Mouse (Mus musculus) adrenal gland, postnatal 36 days (tissue): ENCODE data around the gene Synpo2. TPM values are rescaled to one million over a fixed set of nuclear protein-coding genes. Genes with fewer than 3 reads are reported as not detected.

ENCODE experiments used
- DNase-seq, 2 experiments: peaks; one replicate each; pipeline ENCODE4 v3.0.0; 2021; ENCODE audit warnings: mixed read lengths in 1 of 2
- total RNA-seq, 2 experiments: library from RNA; stranded (reverse); gene quantifications; 2 replicates each; pipeline ENCODE4 v1.2.3; 2021

Gene Synpo2
- total RNA-seq, 2 experiments from 2014 or later: 6.3 to 11.5 TPM

DNA sequence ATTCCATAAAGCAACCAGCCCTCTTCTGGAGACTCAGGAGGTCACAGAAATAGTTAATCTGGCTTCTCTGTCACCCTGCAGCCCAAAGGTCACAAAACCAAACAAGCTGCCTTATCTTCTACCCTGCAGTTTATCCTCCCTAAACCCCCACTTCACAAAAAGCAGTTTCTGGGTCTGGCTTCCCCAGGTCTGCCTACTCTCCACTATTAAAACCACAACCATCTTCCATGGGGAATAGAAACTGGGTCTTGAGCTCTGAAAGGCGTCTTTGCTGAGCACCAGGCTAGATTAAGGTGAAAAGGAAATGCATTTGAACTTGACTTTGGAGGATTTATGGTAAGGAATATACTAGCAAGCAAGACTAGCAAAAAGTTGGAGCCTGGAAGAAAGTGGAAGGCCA, 71.8 kb downstream of the Synpo2 start:
- DNase-seq: no peak

DNA sequence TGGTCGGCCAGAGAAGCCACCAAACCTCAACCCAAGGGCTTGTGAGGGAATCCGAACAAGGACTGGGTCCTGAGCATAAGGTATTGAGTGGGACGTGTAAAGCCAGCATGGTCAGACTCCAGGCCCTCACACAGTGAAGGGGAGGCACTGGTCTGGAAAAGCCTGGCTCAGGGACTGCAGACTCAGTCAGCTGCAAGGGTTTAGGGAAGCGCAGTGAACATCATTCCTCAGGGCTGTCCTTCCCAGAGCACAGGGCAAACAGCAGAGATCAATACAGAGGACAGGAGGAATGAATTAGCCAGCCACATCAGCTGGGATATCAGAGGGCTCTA, 72.8 kb downstream of the Synpo2 start:
- DNase-seq: no peak

DNA sequence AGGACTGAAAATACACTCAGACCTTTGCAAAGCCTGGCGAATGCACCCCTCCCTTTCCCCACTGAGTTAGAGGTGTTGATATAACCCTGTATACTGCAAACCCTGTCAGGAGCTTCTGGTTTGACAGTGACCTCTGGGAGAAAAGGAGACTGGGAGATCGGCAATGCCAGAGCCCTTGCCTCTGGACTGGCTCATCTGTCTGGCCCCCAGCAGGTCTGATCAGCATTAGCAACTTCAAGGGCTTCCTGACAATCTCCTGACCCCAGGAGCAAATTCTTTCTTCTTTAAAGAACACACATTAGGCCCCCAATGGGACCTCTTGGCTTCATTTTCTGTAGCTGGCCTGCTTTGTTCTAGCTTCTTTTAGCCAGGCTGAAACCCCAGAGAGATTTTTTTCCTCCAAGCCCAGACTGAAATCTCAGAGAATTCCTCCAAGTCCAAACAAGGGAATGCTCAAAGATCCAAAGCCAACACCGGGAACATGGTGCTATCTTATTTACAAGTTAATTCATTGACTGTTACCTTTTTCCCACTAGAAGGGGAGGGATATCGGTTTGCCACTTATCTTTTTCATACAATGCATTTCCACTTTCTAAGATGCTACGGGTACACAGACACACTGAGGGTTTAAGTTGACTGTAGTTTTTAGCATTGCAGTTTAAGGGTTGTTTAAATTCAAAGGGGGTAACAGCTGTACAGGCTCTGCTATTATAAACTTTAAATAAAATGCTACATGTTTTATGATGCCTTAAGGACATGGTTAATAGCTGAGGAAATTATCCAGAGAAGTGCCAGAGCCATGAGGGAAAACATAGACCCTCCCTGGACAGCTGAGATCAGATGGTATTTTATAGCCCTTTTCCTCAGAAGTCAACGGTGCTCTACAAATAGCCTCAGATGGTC, 73.4 kb downstream of the Synpo2 start:
- no peak for DNase-seq

DNA sequence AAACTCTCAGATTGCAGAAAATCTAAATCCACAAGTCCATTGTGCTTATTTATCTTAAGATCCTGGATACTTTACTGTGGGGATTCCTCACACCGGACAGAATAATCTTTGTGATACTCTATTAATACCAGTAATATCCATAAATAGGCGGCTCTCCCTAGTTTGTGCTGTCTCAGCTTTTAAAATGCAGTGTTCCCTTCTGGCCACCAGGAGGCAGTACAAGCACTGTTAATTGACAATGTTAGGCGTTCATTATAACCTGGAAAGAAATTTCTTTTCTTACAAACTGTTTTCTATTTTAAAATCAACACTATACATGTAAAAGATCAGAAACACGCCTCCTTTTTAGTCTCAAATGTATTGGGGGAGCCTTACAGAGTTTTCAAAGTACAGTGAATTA, 75.2 kb downstream of the Synpo2 start:
- DNase-seq: peak; percentile 9 to 41

DNA sequence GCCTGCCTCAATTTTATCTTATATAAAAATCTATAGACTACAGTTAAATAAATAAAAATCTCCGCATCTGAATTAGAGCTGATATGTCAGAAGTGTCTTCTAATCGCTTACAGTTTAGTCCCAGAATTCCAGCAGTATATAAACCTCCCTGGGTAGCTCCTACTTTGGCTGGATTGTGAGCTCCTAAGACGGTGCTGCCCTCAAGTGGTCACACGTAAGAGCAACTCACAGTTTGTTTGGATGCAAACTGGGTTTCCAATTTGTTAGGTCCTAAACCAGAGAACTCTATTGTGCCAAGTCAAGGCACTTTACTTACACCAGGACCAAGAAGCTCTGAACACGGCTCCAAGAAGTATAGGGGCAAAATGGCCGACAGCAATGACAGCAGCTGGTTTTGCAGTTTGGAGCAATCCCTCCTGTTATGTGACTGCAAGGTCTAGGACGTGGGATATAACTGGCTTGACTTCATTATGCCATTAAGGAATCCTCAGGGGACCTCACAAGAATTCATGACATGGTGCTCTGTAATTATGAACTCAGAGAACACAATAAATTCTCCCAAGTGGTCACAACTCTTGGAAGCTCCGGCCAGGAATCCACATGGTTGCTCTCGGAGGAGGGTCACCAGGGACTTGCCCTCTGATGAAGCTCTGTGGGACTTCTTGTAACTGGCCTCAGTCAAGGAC, 76.7 kb downstream of the Synpo2 start:
- DNase-seq: peak; percentile 59 to 78

DNA sequence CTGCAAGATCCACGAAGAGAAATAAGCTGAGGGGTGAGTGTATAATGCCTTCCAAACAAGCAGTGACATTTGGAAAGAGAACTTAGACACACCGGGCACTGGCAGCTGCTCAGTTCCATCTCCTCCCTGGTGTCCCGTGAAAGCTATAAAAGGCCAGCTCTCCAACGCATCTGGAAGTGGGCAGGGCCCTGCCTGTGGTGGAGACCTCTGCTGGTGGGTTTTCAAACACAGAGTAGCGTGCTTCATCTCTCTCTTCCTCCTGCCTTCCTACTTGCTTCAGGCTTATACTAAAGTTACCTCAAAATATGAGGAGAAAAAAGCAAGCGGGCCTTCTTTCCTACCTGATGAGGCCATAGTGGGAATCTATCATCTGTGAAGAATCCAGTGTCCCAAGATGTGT, 77.4 kb downstream of the Synpo2 start:
- DNase-seq: peak; percentile 31 to 46

DNA sequence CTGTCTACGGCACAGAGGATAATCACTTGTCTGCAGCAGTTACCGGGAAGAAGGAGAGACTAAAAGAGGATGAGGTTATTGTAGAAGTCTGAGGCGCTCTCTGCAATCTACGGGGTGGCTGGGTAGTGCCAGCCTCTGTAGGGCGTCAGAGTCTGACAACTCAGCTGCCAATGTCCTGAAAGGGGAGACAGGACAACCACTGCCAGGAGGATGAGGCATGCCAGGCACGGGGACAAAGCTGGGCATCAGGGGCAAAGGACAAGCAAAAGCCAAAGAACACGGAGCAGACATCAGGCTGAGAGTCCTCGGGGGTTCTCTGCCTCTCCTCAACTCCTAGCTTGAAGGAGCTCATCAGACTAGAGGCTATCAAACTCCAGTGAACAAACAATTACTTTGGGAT, 82.6 kb downstream of the Synpo2 start:
- no peak for DNase-seq

DNA sequence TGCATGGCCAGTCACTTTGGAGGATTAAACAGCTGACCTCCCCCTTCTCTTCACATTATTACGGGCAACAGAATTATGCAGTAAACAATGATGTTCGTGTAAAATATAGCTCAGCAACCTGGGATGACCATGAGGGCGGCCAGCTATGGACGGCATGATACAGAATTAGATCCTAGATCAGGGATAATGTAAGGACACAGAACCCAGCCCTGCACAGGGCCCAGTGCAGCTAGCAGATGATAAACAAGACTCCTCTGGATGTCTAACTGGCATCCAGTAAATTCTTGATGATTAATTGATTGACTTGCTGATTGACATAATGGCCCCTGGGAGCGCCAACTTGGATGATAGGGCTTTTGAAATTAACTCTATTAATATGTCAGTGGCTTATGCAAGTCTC, 83.0 kb downstream of the Synpo2 start:
- DNase-seq: no peak

DNA sequence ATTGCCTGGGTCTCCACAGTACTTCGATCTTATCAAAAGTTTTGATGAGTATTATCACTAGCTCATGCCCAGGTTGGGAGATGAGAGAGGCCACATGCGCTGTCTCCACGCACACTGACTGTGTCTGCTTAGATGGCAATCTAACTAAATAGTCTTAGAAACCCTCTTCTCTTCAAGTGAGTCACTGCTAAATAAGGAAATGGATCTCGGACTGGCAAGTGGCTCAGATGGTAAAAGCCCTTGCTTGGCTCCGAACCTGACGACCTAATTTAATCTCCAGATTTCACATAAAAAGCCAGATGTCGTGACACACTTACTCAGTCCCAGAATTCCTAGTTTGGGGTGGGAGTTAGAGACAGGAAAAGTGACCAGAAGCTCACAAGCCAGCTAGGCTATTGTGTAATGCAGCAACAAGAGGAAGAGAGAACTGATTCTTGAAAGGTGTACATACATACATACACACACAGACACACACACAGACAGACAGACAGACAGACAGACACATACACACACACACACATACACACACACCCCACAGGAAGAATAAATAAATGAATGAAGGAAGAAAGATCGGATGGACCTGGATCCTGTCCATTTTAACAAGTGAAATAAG, 85.3 kb downstream of the Synpo2 start:
- DNase-seq: no peak

DNA sequence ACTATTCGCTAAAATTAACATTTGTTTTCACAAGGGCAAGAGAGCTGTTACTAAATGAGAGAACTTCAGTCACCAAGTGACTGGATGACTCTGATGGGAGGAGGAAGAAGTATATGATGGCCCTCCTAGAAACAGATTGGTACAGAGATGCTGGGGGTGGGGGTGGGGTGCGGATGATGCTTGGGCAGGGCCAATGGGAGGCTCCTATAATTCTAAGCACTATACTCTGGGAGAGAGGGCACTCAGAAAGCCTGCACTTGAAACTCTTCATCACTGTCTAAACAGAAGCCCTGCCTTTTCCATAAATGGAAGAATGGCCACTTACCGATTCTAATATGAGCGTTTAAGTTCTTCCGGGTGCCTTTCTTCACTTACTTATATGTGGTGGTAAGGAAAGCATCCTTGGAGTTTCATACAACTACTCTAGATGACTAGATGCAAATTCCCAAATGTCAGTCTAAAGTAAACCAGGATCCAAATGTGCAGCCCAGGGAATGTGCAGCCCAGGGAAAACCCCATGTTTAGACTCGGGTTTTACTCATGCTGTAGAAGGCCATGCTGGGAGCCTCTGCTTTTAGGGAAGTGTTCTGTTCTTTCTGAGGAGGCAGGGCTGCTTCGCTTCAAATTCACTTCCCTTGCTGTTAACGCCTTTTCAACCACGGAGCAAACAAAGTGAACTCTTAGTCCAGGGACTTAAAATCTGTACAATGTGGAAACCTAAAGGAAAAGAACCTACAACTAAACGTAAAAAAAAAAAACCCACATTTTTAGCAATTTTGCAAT, 86.4 kb downstream of the Synpo2 start:
- DNase-seq: no peak

DNA sequence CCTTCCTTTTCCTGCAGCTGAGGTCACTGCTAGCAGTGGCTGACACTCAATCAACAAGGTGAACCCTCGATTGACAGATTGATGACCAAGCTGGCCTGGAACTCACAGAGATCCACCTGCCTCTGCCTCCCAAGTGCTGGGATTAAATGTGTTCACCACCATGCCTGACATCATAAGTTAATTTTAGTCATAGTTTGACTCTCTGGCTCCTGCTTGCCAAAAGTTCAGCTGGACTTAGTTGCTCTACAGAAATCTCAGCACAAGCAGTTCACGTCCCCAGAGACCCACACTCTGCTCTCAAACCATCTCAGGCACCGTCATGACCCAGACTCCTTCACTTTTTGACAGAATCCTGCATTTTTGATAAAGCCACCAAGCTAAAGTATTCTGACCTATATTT, 87.3 kb downstream of the Synpo2 start:
- DNase-seq: no peak

DNA sequence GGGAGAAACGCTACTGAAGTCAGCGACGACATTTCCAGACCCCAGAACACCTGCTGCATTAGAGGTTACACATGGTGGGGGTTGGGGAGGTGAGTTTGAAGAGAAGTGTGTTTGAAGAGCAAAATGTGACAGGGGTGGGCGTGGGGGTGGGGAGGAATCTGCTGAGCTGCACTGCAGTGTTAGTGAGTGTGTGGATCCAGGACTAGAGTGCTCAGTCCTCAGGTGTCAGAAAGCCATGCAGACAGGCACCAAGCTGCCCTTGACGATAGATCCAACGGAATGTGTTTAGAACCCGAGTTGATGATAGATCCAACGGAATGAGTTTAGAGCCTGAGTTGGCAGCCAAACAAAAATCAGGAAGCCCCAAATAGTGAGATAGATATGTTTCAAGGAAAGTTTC, 89.4 kb downstream of the Synpo2 start:
- no peak for DNase-seq

DNA sequence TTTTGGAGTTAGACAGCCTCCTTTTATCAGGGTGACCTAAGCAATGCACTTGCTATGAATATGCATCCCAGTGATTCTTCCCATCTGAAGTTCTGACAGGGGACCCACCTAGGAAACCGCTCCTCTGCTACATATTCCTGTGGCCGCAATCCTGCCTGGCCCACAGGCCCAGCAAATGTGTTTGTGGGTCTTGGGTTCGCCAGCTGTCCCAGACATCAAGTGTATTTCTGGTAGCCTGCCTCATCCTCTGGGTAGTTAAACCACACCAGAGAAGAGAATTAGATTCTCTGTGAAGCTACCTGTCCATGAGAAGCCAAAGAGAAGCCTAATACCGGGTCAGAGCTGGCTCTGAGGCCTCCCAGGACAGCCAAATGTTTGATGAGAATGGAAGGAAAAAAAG, 90.0 kb downstream of the Synpo2 start:
- no peak for DNase-seq

DNA sequence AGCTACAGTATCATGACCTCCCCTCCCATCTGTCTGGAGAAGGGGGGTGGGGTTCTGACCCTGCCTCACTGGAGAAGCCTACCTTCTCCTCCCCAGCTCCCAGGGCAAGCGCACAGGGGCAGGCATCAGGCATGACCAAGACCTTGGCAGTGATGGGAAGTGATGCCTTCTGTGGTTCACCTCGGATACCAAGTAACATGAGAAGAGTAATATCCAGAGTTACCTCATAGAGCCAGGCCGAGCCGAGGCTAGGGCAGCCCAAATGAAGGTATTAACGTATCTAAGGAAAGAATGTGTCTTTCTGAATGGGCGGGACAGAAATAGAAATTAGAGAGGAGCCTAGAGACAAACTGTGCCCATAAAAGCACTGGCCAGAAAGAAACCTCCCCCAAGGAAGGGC, 92.5 kb downstream of the Synpo2 start:
- no peak for DNase-seq

DNA sequence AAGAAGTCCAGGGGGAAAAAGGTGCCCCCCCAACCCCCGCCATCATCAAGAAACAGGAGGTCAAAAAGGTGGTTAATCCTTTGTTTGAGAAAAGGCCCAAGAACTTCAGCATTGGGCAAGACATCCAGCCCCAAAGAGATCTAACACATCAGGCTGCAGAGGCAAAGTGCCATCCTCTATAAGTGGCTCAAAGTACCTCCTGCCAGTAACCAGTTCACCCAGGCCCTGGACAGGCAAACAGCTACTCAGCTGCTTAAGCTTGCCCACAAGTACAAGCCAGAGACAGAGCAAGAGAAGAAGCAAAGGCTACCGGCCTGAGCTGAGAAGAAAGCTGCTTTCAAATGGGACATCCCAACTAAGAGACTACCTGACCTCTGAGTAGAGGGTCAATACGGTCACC, 93.7 kb downstream of the Synpo2 start:
- DNase-seq: no peak

DNA sequence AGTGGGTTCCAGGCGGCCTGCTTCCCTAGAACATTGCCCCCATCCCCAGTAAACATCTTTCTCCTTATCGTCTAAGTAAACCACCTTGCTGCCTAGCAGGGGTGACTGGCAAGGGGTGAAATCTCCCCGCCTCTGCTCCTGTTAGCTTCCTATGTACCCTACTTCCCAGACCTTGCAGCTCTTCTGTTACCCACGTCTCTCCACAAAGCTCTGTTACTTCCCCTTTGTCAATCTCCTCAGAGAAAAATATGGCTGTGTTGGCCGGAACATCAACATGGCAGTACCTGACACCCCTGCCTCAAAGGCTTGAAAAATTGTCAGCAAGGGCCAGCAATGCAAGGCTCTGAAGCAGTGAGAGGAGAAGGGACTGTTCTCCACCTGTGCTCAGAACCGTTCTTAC, 94.9 kb downstream of the Synpo2 start:
- no peak for DNase-seq

DNA sequence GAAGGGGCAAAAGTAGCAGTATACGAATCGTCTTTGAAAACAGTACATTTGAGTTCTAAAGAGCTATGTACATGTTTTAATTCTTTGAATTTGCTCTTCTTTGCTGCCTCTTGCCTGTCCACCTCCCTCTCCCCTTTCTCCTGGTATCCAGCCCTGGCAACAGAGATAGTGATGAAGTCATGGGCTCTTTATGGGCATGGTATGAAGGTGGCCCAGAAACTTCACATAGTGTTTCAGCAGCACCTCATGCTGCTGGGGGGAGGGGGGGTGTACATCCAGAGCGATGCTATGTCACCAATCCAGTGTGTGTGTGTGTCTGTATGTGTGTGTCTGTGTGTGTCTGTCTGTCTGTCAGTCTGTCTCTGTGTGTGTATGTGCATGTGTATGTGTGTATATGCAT, 95.8 kb downstream of the Synpo2 start:
- DNase-seq: no peak

DNA sequence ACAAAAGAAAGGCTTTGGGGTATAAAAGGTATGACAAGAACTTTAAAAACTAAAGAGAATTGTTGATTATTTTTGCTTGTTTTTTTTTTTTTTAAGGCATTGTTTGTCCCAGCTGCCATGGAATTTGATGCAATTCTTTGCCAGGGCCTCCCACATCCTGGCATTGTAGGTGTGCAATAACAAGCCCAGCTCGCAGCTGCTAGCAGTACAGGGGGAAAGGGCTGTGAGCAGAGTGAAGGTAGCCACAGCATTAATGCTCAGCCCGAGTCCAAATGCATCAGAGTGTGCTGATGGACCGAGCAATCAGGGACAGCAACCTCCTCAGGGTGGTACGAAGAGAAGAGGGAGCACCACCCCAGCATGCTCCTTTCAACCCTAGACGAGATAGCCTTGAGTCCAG, 96.3 kb downstream of the Synpo2 start:
- DNase-seq: no peak

DNA sequence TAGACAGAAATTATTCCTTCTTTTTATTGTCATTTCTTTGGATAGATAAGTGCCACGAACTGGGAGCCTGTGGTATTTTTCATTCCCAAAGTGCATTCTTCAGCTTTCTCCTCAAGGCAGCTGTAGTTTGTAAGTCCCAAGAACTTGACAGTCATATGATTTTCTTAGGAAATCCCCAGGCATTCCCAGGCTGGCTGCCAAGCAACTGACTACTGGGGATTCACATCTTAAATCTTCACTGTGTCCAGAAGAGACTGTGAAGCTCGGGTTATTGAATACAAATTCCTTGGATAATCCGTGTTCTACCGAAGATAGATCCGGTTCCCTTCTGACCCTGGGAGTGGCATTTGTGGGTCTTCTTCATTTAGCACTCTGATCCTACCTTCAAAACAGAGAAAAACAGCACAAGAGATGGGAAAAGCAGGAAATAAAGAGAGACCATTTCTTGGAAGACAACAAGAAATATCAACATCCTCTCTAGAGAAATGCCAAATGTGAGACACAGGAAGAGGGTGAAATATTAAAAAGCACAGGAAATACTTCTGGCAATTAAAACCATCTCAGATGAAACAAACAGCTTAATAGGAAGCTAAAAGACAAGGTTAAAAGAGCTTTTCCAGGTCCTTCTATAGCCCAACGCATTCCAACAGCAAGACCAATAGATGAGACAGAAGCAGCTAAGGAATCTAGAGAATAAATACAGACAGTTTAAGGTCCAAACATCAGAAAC, 97.5 kb downstream of the Synpo2 start:
- DNase-seq: peak; percentile 79 to 86

DNA sequence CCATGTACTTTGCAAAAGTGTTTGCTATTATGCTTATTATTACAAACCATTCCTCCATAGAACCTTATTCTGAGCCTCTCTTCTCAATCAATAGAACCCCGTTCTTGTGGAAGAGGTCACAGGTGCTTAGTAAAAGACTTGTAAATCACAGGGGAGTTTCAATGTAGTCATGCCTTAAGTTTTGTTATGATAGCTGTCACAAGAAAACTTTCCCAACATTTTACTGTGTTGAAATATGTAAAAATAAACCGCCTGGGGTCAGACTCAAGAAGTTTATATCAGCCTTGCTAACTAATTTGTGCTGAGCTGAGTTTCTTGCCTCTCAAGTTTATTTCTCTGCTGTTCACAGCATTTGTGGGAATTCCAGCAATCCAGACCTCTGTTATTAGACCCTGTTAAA, 103.8 kb downstream of the Synpo2 start:
- DNase-seq: no peak

DNA sequence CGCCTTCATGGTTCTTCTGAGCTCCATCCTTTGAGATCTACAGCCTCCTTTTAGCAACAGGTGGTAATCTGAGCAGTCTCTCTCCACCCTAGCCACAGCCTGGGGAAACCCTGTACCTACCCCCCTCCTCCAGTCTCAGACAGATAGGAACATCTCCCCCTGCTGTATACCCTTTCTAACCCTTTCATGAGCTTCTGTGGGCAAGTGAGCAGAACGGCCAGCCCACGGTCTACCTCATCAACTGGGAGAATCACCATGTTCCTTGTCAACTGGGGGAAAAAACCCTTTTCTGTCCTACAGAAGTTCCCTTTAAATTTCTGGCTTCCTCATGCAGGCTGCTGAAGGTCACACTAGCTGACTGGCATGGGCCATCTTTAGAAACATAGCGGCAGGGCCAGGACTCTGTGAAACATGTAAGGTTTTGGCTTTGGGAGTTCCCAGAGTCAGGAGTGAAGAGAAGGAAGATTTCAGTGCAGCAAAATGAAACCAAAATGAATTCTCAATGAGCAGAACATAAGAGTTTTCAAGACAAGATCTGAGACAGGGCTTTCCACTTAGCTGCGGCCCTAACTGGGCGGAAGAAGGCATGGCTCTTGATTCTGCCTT, 104.7 kb downstream of the Synpo2 start:
- no peak for DNase-seq
